Mouse (Mus musculus) CD4-positive helper T cell, adult 2 months (primary cell): Measurements from ENCODE around the gene Gm21870.
"Not testable (repeated sequence)": the region's sequence is repeated elsewhere in the genome, so short reads cannot be mapped to it uniquely, and the experiment has no call there.

Source experiments
- DNase-seq: peaks from one replicate; pipeline ENCODE4 v3.0.0-alpha.2; 2012; ENCODE audit warnings: low read depth, missing footprints, low spot score

Gene Gm21870

DNA sequence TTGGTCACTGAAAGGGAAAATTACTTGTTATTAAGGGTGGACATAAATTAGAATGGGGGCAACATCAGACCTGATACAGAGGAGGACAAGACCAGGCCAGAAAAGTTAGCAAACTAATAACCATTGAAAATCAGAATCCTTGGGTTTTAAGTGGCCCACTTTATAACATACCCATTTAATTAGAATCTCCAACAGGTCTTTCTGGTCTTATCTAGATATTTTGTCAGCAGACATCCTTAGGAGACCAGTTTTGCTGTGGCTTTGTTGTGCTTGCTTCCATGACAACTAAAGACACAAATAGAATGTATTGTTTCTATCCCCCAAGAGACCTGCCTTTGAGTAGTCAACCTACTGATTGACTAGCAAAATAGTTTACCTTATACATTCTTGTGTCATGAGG is at the start of gene Gm21870:
Gm21870 (minus strand) TSS at position 101 of the 400 bp plus-strand sequence.
- DNase-seq, result not testable (repeated sequence)

DNA sequence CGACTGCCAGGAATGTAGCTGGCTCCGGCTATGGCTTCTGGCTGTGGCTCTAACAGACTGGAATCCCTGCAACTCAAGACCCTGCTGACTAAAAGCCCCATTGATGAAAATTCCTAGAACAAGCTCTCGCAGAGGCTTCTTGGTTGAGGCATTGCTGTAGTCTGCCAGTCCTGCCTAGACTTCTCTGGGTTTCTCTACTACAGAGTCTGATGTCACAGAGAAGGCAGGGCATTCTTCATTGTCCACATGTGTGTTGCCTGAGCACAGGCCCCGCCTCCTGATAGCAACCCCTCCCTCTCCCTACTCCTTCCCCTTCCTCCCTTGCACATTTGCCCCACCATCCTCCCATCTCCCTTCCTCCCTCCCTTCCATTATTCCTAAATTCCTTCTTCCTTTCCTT is 30.2 kb downstream of the Gm21870 start, which contains the start of gene Btbd35f6:
Btbd35f6 (minus strand) TSS at position 101 of the 400 bp plus-strand sequence.
- not testable (repeated sequence) for DNase-seq
